ENCODE assay signal across 12 mouse cellular contexts in genomic region chr11:43835456-43835855, GRCm38 (mm10).
DNase-seq lines count a peak whose midpoint lies in the region; ATAC-seq lines count a peak whose summit lies in the region.
"Had no signal": no experiment of that assay in that cellular context is flagged by ENCODE, and none has a peak within 500 bp of the region (broad histone marks: within the 10 kb centered on the region; RNA-seq: fewer than 3 reads in every experiment).

No protein-coding gene starts in this region.

- no peak overlapping the region for H3K9ac ChIP-seq in kidney, embryonic 14.5 days (ENCODE audit: low read depth, low read length)
- H3K9ac ChIP-seq in embryonic facial prominence, embryonic 14.5 days (ENCODE audit: low read depth, low read length), result no peak overlapping the region; the same call in 1 of the 2 replicates
- no peak overlapping the region for H3K9ac ChIP-seq in hindbrain, embryonic 15.5 days
- no peak overlapping the region for H3K9ac ChIP-seq in midbrain, embryonic 15.5 days

- no peak overlapping the region for H3K27ac ChIP-seq in kidney, embryonic 14.5 days (ENCODE audit: low read depth, low read length)
- no peak overlapping the region for H3K27ac ChIP-seq in embryonic facial prominence, embryonic 14.5 days (replicated peaks; ENCODE audit: low read depth, low read length)
- H3K27ac ChIP-seq in hindbrain, embryonic 15.5 days (replicated peaks), result no peak overlapping the region
- H3K27ac ChIP-seq in midbrain, embryonic 15.5 days, result no peak overlapping the region
- H3K27ac ChIP-seq: macrophage had no signal

- peaks cover 9% of the 10 kb centered on the region; the same call in 1 of the 2 replicates for H3K27me3 ChIP-seq in kidney, embryonic 14.5 days (ENCODE audit: control insufficient read depth, insufficient read depth, low read length)
- H3K27me3 ChIP-seq in embryonic facial prominence, embryonic 14.5 days (replicated peaks; ENCODE audit: control insufficient read depth, insufficient read depth, low read length), result peaks cover 29% of the 10 kb centered on the region
- H3K27me3 ChIP-seq in hindbrain, embryonic 15.5 days, result 0 out of 2 replicates have a peak, but pooled peaks cover 3% of the 10 kb centered on the region
- H3K27me3 ChIP-seq in midbrain, embryonic 15.5 days (replicated peaks), result 0 out of 2 replicates have a peak, but pooled peaks cover 8% of the 10 kb centered on the region

- no peak for ATAC-seq in kidney, embryonic 14.5 days (ENCODE audit: low FRiP score, low TSS enrichment)
- ATAC-seq in embryonic facial prominence, embryonic 14.5 days (ENCODE audit: low read depth), result no peak
- no peak for ATAC-seq in hindbrain, embryonic 15.5 days (ENCODE audit: low FRiP score, low read depth)
- no peak for ATAC-seq in midbrain, embryonic 15.5 days (replicated peaks)

- H3K9me3 ChIP-seq in kidney, embryonic 14.5 days (ENCODE audit: control insufficient read depth, low read length), result no peaks in the 10 kb centered on the region
- H3K9me3 ChIP-seq in embryonic facial prominence, embryonic 14.5 days (ENCODE audit: control insufficient read depth, low read length), result no peaks in the 10 kb centered on the region
- H3K9me3 ChIP-seq in hindbrain, embryonic 15.5 days, result no peaks in the 10 kb centered on the region
- H3K9me3 ChIP-seq in midbrain, embryonic 15.5 days, result no peaks in the 10 kb centered on the region

- 0 out of 2 replicates have a peak, but pooled peaks cover 3% of the 10 kb centered on the region for H3K4me1 ChIP-seq in kidney, embryonic 14.5 days (ENCODE audit: control insufficient read depth, insufficient read depth, low read length)
- no peaks in the 10 kb centered on the region for H3K4me1 ChIP-seq in embryonic facial prominence, embryonic 14.5 days (ENCODE audit: control insufficient read depth, insufficient read depth, low read length)
- peaks cover 12% of the 10 kb centered on the region for H3K4me1 ChIP-seq in hindbrain, embryonic 15.5 days (replicated peaks)
- peaks cover 2% of the 10 kb centered on the region; the same call in 1 of the 2 replicates for H3K4me1 ChIP-seq in midbrain, embryonic 15.5 days

- H3K4me3 ChIP-seq in kidney, embryonic 14.5 days (ENCODE audit: low read length), result no peak overlapping the region
- no peak overlapping the region for H3K4me3 ChIP-seq in embryonic facial prominence, embryonic 14.5 days (ENCODE audit: low read depth, low read length)
- peak overlapping the region; percentile 64 for H3K4me3 ChIP-seq in hindbrain, embryonic 15.5 days
- peak overlapping the region; percentile 66 for H3K4me3 ChIP-seq in midbrain, embryonic 15.5 days

- no peaks in the 10 kb centered on the region for H3K36me3 ChIP-seq in kidney, embryonic 14.5 days (ENCODE audit: control insufficient read depth, insufficient read depth, low read length)
- H3K36me3 ChIP-seq in embryonic facial prominence, embryonic 14.5 days (ENCODE audit: control insufficient read depth, insufficient read depth, low read length), result no peaks in the 10 kb centered on the region
- H3K36me3 ChIP-seq in hindbrain, embryonic 15.5 days, result no peaks in the 10 kb centered on the region
- H3K36me3 ChIP-seq in midbrain, embryonic 15.5 days (replicated peaks), result no peaks in the 10 kb centered on the region

- DNase-seq in kidney, adult 9 months, result no peak
- no peak for DNase-seq in embryonic facial prominence, embryonic 14.5 days (ENCODE audit: low spot score)
- DNase-seq in B cell, adult 2 months, result no peak
- no peak for DNase-seq in thymus, adult 18-20 months
- DNase-seq in layer of hippocampus, adult 18-20 months (ENCODE audit: low spot score in 2 of 2), result no peak
- DNase-seq: adrenal gland, postnatal 36 days; cerebellum, postnatal 14 days; layer of hippocampus, postnatal 36 days had no signal

- 95% methylated on average over 15 of the region's 15 CpGs for WGBS in kidney, embryonic 14.5 days
- WGBS in embryonic facial prominence, embryonic 14.5 days, result 94% methylated on average over 15 of the region's 15 CpGs
- 96% methylated on average over 15 of the region's 15 CpGs for WGBS in hindbrain, embryonic 15.5 days
- WGBS in midbrain, embryonic 15.5 days, result 94% methylated on average over 15 of the region's 15 CpGs

- H3K4me2 ChIP-seq in kidney, embryonic 14.5 days (replicated peaks; ENCODE audit: low read depth, low read length), result peak overlapping the region; percentile 76
- H3K4me2 ChIP-seq in embryonic facial prominence, embryonic 14.5 days (ENCODE audit: low read depth, low read length), result peak overlapping the region; percentile 87
- peak overlapping the region; percentile 81 for H3K4me2 ChIP-seq in hindbrain, embryonic 15.5 days
- peak overlapping the region; percentile 83 for H3K4me2 ChIP-seq in midbrain, embryonic 15.5 days

Comparison
In these comparisons a context has a peak if more than half of its experiments do, and no peak if none do; other contexts are left out.
1. H3K4me3 ChIP-seq: peak in hindbrain, embryonic 15.5 days (single experiment) and midbrain, embryonic 15.5 days (single experiment); none in kidney, embryonic 14.5 days (single experiment) and embryonic facial prominence, embryonic 14.5 days (single experiment).
2. Peak in every context shown above with its lines, with median percentiles within 50 percentile points of each other: H3K4me2 ChIP-seq.